Mouse (Mus musculus) CH12.LX (cell line): Measurements from ENCODE around the gene Ntsr1.

ENCODE experiments used
- BHLHE40 ChIP-seq: IDR thresholded peaks from 2 replicates; pipeline ENCODE4 v1.6.1; 2011; ENCODE audit warnings: mild to moderate bottlenecking, low read depth, low read length, improper control_type of control experiment
- CTCF ChIP-seq, 2 experiments: IDR thresholded peaks in 1 of 2; conservative IDR thresholded peaks in 1 of 2; 2 replicates each; pipeline ENCODE4 v1.5.1; 2011 to 2012; ENCODE audit warnings: low read depth in 2 of 2, low read length in 2 of 2, improper control_type of control experiment in 1 of 2, inconsistent platforms in 1 of 2, mild to moderate bottlenecking in 1 of 2, moderate library complexity in 1 of 2
- POLR2A ChIP-seq: IDR thresholded peaks from 2 replicates; pipeline ENCODE4 v1.6.1; 2011; ENCODE audit warnings: low read depth, mild to moderate bottlenecking, improper control_type of control experiment, low read length
- POLR2AphosphoS2 ChIP-seq: IDR thresholded peaks from 2 replicates; pipeline ENCODE4 v1.6.1; 2011; ENCODE audit warnings: low read depth, low read length, improper control_type of control experiment

DNA sequence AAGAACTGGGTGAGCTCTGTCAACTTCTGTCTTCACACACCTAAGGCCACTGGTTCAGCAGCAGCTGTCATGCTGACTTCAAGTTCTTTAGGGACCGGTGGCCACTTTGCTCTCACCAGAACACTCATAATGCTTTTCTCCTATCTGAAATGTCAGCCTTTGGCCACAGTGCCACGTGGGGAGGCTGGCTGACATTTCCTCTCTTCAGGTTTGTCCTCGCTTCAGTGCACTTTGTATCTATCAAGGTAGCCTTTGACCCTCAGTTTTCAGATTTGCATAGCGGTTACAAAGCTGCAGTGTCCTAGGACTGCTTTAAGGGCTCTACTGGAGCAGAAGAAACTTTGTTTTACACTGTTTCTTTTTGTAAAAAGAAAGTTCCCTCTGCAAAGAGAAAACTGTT lies 76.7 kb downstream of the Ntsr1 start:
- TF ChIP-seq POLR2AphosphoS2 (no peak), BHLHE40 (peak; percentile 30; the same call in 1 of the 2 replicates), POLR2A (no peak), CTCF (conservative IDR thresholded peaks at IDR 0.05 in 1 of 2, IDR thresholded peaks at IDR 0.05 in 1 of 2; ENCODE audit: low read depth in 2 of 2, low read length in 2 of 2) (no peak)
